Mouse (Mus musculus) stomach, embryonic 16.5 days (tissue): Measurements from ENCODE around the gene Fbxo21. TPM values are rescaled to one million over a fixed set of nuclear protein-coding genes. Genes with fewer than 3 reads are reported as not detected.

ENCODE experiments used
- ATAC-seq: fragments of 200-750 bp; cut with Nextera tagmentation; 2 replicates; pipeline ENCODE4 v1.8.0; 2017; ENCODE audit warnings: moderate number of reproducible peaks, moderate TSS enrichment; ENCODE audit not compliant: insufficient read depth, low FRiP score
- H3K27ac ChIP-seq: fragments of 300-500 bp; sonication (generic); 2 replicates; pipeline ENCODE4 v1.5.1; 2014; ENCODE audit warnings: low read length
- H3K27me3 ChIP-seq: fragments of 300-500 bp; sonication (generic); 2 replicates; pipeline ENCODE4 v1.6.1; 2014; ENCODE audit warnings: low read length, control low read depth, mixed read lengths; ENCODE audit not compliant: control insufficient read depth, insufficient read depth
- H3K36me3 ChIP-seq: fragments of 300-500 bp; sonication (generic); 2 replicates; pipeline ENCODE4 v1.6.1; 2014; ENCODE audit warnings: low read length; ENCODE audit not compliant: control insufficient read depth, insufficient read depth
- H3K4me1 ChIP-seq: fragments of 300-500 bp; sonication (generic); 2 replicates; pipeline ENCODE4 v1.6.1; 2014; ENCODE audit warnings: low read length, control low read depth, mixed read lengths; ENCODE audit not compliant: control insufficient read depth, insufficient read depth
- H3K4me2 ChIP-seq: fragments of 300-500 bp; sonication (generic); 2 replicates; pipeline ENCODE4 v1.6.1; 2014; ENCODE audit warnings: low read depth, low read length, mixed read lengths
- H3K4me3 ChIP-seq: fragments of 300-500 bp; sonication (generic); replicated peaks from 2 replicates; pipeline ENCODE4 v1.5.1; 2014; ENCODE audit warnings: mild to moderate bottlenecking, low read length
- H3K9ac ChIP-seq: fragments of 300-500 bp; sonication (generic); 2 replicates; pipeline ENCODE4 v1.6.1; 2014; ENCODE audit warnings: low read length
- H3K9me3 ChIP-seq: fragments of 300-500 bp; sonication (generic); replicated peaks from 2 replicates; pipeline ENCODE4 v1.6.1; 2016; ENCODE audit warnings: low read length, control low read depth; ENCODE audit not compliant: control insufficient read depth
- WGBS: fragments of 180-500 bp; shearing (Covaris S2); extraction: QIAGEN DNeasy Blood & Tissue Kit; methylation state at CpG from one replicate; pipeline ENCODE4 v1.1.7; 2014; 5-methylcytosine and 5-hydroxymethylcytosine counted together
- polyA plus RNA-seq: library from polyadenylated mRNA; unstranded; fragments of >200 nt; fragmentation: Nextera tagmentation; extraction: Ambion mirVana; gene quantifications from 2 replicates; pipeline ENCODE4 v1.2.1, GENCODE M21; 2015

Fbxo21 gene
- polyA plus RNA-seq, 1 experiment from 2014 or later, result 56.7 TPM

DNA sequence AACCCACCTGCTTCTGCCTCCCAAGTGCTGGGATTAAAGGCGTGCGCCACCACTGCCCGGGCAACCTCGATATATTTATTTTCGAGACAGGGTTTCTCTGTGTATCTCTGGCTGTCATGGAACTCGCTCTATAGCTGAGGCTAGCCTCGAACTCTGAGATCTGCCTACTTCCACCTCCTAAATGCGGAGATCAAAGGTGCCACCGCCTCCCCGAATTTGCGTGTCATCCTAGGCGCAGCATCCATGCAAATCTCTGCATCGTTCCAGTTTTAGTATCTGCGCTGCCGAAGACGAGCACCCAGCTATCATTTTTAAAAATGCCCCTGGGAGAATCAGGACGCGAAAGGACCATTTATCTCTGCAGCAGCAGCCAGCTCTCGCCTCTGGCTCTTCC is 270 bp upstream of the Fbxo21 start:
- Histone ChIP-seq H3K4me3 (peak overlapping the region; percentile 95), H3K4me2 (peak overlapping the region; percentile 62), H3K9me3 (no peaks in the 10 kb centered on the region), H3K4me1 (peaks cover 23% of the 10 kb centered on the region), H3K27me3 (no peaks in the 10 kb centered on the region), H3K9ac (peak overlapping the region; percentile 32; the same call in 1 of the 2 replicates), H3K27ac (no peak overlapping the region), H3K36me3 (no peaks in the 10 kb centered on the region)
- no peak for ATAC-seq
- WGBS, result 21% methylated on average over 19 of the region's 19 CpGs

DNA sequence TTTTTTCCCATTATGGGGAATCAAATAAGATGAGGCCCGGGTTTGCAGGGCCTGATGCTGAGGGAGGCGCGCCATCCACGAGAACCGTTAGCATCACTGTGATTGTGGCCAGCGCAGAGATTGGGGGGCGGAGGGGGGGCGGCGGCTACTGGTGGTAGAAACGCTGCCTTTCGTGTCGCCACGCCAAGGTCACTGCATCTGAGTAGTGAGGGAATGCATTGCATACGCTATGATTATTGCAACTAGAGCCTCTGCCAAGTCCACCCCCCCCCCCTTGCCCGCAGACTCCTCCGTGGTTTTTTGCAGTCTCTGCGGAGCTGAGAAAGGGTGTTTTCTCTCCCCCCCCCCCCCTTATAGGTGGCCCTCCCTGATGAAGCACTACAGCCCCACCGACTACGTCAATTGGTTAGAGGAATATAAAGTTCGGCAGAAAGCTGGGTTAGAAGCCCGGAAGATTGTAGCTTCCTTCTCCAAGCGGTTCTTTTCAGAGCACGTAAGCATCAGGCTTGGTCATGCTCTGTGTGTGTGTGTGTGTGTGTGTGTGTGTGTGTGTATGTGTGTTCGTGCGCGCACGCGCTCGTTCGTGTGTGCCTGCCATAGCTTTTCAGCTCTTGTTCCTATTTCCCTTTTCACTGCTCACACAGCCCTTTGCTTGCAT is 1.1 kb downstream of the Fbxo21 start:
- Histone ChIP-seq H3K9me3 (no peaks in the 10 kb centered on the region), H3K4me3 (peak overlapping the region; percentile 95), H3K27me3 (no peaks in the 10 kb centered on the region), H3K9ac (peak overlapping the region; percentile 90), H3K4me1 (peaks cover 23% of the 10 kb centered on the region), H3K36me3 (0 out of 2 replicates have a peak, but pooled peaks cover 3% of the 10 kb centered on the region), H3K4me2 (peak overlapping the region; percentile 62), H3K27ac (peak overlapping the region; percentile 76; the same call in 1 of the 2 replicates)
- no peak for ATAC-seq
- 7% methylated on average over 30 of the region's 30 CpGs for WGBS

DNA sequence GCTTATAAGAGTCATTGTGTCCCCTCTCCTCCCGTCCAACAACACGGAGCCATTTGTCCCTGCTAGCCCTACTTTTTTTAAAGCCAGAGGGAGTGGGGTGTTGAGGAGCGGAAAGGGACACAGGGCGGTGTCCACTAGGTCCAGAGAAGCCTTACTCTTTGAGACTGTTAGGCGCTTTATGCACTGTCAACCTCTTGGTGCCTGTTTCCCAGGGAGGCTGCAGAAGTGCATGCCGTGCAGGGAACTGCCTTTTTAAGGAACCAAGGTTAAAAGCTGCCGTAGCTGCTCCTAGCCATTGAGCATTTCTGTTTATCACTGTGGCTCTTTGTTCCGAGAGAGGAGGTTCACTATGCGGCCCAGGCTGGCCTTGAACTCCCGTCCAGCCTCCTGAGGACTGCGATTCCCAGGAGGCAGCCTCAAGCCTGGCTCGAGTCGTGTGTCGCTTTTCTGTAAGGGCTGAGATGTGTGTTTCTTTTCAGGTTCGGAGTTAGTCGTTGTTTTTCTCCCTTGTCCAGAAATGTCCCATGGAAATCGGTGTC is 1.7 kb downstream of the Fbxo21 start:
- Histone ChIP-seq H3K9ac (peak overlapping the region; percentile 90), H3K9me3 (no peaks in the 10 kb centered on the region), H3K27me3 (no peaks in the 10 kb centered on the region), H3K36me3 (0 out of 2 replicates have a peak, but pooled peaks cover 3% of the 10 kb centered on the region), H3K4me3 (peak overlapping the region; percentile 95), H3K27ac (peak overlapping the region; percentile 43; the same call in 1 of the 2 replicates), H3K4me2 (peak overlapping the region; percentile 62), H3K4me1 (peaks cover 23% of the 10 kb centered on the region)
- WGBS, result 51% methylated on average over 17 of the region's 17 CpGs
- no peak for ATAC-seq

- no peak for ATAC-seq
- no peak overlapping the region for H3K9ac ChIP-seq
- no peak overlapping the region for H3K27ac ChIP-seq
- no peak overlapping the region for H3K4me3 ChIP-seq
- H3K4me1 ChIP-seq, result peaks cover 23% of the 10 kb centered on the region
- H3K4me2 ChIP-seq, result no peak overlapping the region
- no peaks in the 10 kb centered on the region for H3K9me3 ChIP-seq
- WGBS, result 73% methylated on average over 5 of the region's 5 CpGs
- H3K36me3 ChIP-seq, result 0 out of 2 replicates have a peak, but pooled peaks cover 3% of the 10 kb centered on the region
- H3K27me3 ChIP-seq, result no peaks in the 10 kb centered on the region
Observed at GRCm38 (mm10) chr5:117979082-117979481, 2.6 kb downstream of the Fbxo21 start.

DNA sequence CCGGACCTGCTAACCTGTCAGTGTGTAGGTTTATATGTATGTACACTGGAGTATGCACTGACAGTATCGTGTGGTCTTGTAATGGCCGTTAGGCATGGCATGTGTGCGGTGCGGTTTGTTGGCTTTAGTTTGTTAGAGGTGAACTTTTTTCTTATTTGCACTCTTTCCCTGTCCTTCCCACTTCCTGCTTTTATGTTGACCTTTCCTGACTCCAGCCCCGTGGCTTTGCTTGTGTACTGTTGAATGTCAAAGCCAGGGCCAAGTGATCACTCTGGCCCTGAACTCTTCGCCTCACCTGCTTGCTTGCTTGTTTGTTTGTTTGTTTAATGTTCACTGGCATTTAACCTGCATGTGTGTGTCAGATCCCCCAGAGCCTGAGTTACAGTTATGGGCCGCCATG is 4.4 kb downstream of the Fbxo21 start:
- no peak overlapping the region for H3K4me2 ChIP-seq
- 0 out of 2 replicates have a peak, but pooled peaks cover 3% of the 10 kb centered on the region for H3K36me3 ChIP-seq
- 65% methylated on average over 8 of the region's 8 CpGs for WGBS
- no peak for ATAC-seq
- no peaks in the 10 kb centered on the region for H3K9me3 ChIP-seq
- no peaks in the 10 kb centered on the region for H3K27me3 ChIP-seq
- H3K4me1 ChIP-seq, result peaks cover 23% of the 10 kb centered on the region
- no peak overlapping the region for H3K27ac ChIP-seq
- H3K4me3 ChIP-seq, result no peak overlapping the region
- no peak overlapping the region for H3K9ac ChIP-seq

DNA sequence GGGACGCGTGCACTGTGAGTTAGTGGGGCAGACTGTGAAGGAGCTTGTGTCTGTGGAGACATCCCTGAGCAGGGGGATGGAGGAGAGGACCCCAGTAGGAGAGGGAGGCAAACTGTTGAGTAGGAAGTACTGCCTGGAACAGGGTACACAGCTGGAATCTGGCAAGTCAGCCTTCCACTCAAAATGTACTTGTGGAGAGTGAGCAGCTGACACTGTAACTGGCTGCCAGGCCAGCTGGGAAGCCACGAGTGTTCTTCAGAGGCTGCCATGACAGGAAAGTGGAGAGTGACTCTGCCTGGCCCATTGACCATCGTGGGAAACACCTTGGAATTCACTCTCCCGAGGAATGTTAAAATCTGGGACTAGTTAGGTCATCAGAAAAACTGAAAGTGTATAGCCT is 5.4 kb downstream of the Fbxo21 start:
- Histone ChIP-seq H3K27ac (no peak overlapping the region), H3K4me1 (peaks cover 23% of the 10 kb centered on the region), H3K9me3 (no peaks in the 10 kb centered on the region), H3K27me3 (no peaks in the 10 kb centered on the region), H3K9ac (no peak overlapping the region), H3K36me3 (peaks cover 9% of the 10 kb centered on the region), H3K4me3 (no peak overlapping the region), H3K4me2 (no peak overlapping the region)
- no peak for ATAC-seq
- WGBS, result 75% methylated on average over 5 of the region's 5 CpGs

- Histone ChIP-seq H3K9ac (no peak overlapping the region), H3K27me3 (no peaks in the 10 kb centered on the region)
- 57% methylated on average over 4 of the region's 4 CpGs for WGBS
Observed at GRCm38 (mm10) chr5:117986327-117986726, 9.8 kb downstream of the Fbxo21 start.

DNA sequence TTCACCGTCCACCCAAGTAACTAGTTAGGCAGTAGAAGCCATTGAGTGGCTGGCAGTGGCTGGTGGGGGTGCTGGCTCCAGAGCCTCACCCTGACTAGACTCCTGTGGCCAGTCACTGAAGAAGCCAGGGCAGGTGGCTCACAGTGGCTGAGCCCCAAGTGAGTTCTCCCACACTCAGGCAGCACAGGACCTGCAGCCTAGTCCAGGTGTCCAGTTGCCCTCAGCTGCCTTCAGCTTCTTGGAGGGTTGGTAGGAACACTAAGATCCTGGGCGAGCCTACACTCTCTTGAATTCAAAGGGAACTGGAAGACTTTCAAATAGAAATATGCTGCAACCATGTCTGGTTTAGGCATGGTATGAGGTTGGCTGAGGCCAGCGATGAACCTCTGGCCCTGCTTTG is 11.4 kb downstream of the Fbxo21 start:
- Histone ChIP-seq H3K36me3 (peaks cover 29% of the 10 kb centered on the region), H3K9ac (no peak overlapping the region), H3K27me3 (no peaks in the 10 kb centered on the region), H3K4me2 (no peak overlapping the region), H3K4me3 (no peak overlapping the region), H3K4me1 (no peaks in the 10 kb centered on the region), H3K9me3 (no peaks in the 10 kb centered on the region), H3K27ac (no peak overlapping the region)
- WGBS, result 82% methylated on average over 3 of the region's 3 CpGs
- ATAC-seq, result no peak

More at GRCm38 (mm10) chr5:117986327-117986726, 9.8 kb downstream of the Fbxo21 start:
- Histone ChIP-seq H3K4me1 (no peaks in the 10 kb centered on the region), H3K36me3 (peaks cover 21% of the 10 kb centered on the region), H3K9me3 (no peaks in the 10 kb centered on the region), H3K27ac (no peak overlapping the region), H3K4me2 (no peak overlapping the region), H3K4me3 (no peak overlapping the region)
- no peak for ATAC-seq

GRCm38 (mm10) chr5:117988367-117988766 is 11.8 kb downstream of the Fbxo21 start:
- H3K9ac ChIP-seq, result no peak overlapping the region
- no peak overlapping the region for H3K4me2 ChIP-seq
- 71% methylated on average over 9 of the region's 9 CpGs for WGBS
- no peaks in the 10 kb centered on the region for H3K4me1 ChIP-seq
- no peak for ATAC-seq
- H3K27ac ChIP-seq, result no peak overlapping the region
- H3K4me3 ChIP-seq, result no peak overlapping the region
- H3K36me3 ChIP-seq, result peaks cover 30% of the 10 kb centered on the region
- H3K27me3 ChIP-seq, result no peaks in the 10 kb centered on the region
- H3K9me3 ChIP-seq, result no peaks in the 10 kb centered on the region
